Mouse (Mus musculus): ENCODE results near the gene Hist1h4a.
A peak's percentile ranks its signal among the peaks of the same experiment; 100 is the strongest.
"Not testable (repeated sequence)": the region's sequence is repeated elsewhere in the genome, so short reads cannot be mapped to it uniquely, and the experiment has no call there.

The Hist1h4a gene

GRCm38 (mm10) chr13:23760972-23761864 lies at the start of gene Hist1h4a:
Gene Hist1h4a, minus strand, starts transcription at chr13:23761230.
- peak; percentile 97 for DNase-seq (ENCODE audit: low spot score)

GRCm38 (mm10) chr13:23806422-23807052 lies 45.5 kb upstream of the Hist1h4a start, which contains the start of gene Slc17a2:
Gene Slc17a2, plus strand, starts transcription at chr13:23806993.
- DNase-seq (ENCODE audit: low spot score), result no peak

- no peak for DNase-seq (ENCODE audit: low spot score)
Observed at GRCm38 (mm10) chr13:23804532-23804931, 43.5 kb upstream of the Hist1h4a start.

GRCm38 (mm10) chr13:23799405-23799804 lies 38.4 kb upstream of the Hist1h4a start:
- DNase-seq (ENCODE audit: low spot score), result no peak

GRCm38 (mm10) chr13:23792520-23792919 lies 31.5 kb upstream of the Hist1h4a start:
- no peak for DNase-seq (ENCODE audit: low spot score)

GRCm38 (mm10) chr13:23779025-23779424 lies 18.0 kb upstream of the Hist1h4a start:
- no peak for DNase-seq (ENCODE audit: low spot score)

GRCm38 (mm10) chr13:23778339-23778738 lies 17.3 kb upstream of the Hist1h4a start:
- DNase-seq (ENCODE audit: low spot score), result no peak

GRCm38 (mm10) chr13:23772561-23773313 lies 11.7 kb upstream of the Hist1h4a start:
- no peak for DNase-seq (ENCODE audit: low spot score)

- DNase-seq (ENCODE audit: low spot score), result not testable (repeated sequence)
Observed at GRCm38 (mm10) chr13:23769613-23770012, 8.6 kb upstream of the Hist1h4a start, which contains the start of gene Trim38. Gene Trim38, plus strand, starts transcription at chr13:23769913.

- no peak for DNase-seq (ENCODE audit: low spot score)
Observed at GRCm38 (mm10) chr13:23768834-23769397, 7.9 kb upstream of the Hist1h4a start.

GRCm38 (mm10) chr13:23766772-23767171 lies 5.7 kb upstream of the Hist1h4a start:
- DNase-seq (ENCODE audit: low spot score), result no peak

- DNase-seq (ENCODE audit: low spot score), result no peak
Observed at GRCm38 (mm10) chr13:23765172-23765513, 4.1 kb upstream of the Hist1h4a start.

- no peak for DNase-seq (ENCODE audit: low spot score)
Observed at GRCm38 (mm10) chr13:23764324-23765171, 3.5 kb upstream of the Hist1h4a start.

- DNase-seq (ENCODE audit: low spot score), result peak; percentile 23
Observed at GRCm38 (mm10) chr13:23763586-23764323, 2.7 kb upstream of the Hist1h4a start, which contains the start of gene Hist1h1a. Gene Hist1h1a, plus strand, starts transcription at chr13:23763666.

GRCm38 (mm10) chr13:23763242-23763585 lies 2.2 kb upstream of the Hist1h4a start:
- no peak for DNase-seq (ENCODE audit: low spot score)

GRCm38 (mm10) chr13:23761871-23762821 lies 1.1 kb upstream of the Hist1h4a start, which contains the start of gene Hist1h3a:
Gene Hist1h3a, minus strand, starts transcription at chr13:23762386.
- DNase-seq (ENCODE audit: low spot score), result not testable (repeated sequence)

GRCm38 (mm10) chr13:23760240-23760971 lies 624 bp downstream of the Hist1h4a start:
- no peak for DNase-seq (ENCODE audit: low spot score)

GRCm38 (mm10) chr13:23759916-23760239 lies 1.2 kb downstream of the Hist1h4a start:
- no peak for DNase-seq (ENCODE audit: low spot score)

Data from urinary bladder, postnatal 10 days (tissue).